Mouse (Mus musculus) heart, embryonic 11.5 days (tissue): ENCODE results near the gene Tbx19. TPM values are rescaled to one million over a fixed set of nuclear protein-coding genes. Genes with fewer than 3 reads are reported as not detected.
A peak's percentile ranks its signal among the peaks of the same experiment; 100 is the strongest.

Source experiments
- ATAC-seq: fragments of 200-750 bp; cut with Nextera tagmentation; replicated peaks from 2 replicates; pipeline ENCODE4 v1.8.0; 2017; ENCODE audit warnings: moderate library complexity; ENCODE audit not compliant: insufficient number of reproducible peaks, low FRiP score, low TSS enrichment
- H3K27ac ChIP-seq: fragments of 300-500 bp; sonication (generic); 2 replicates; pipeline ENCODE4 v1.5.1; 2014; ENCODE audit warnings: mild to moderate bottlenecking, low read depth, low read length
- H3K27me3 ChIP-seq: fragments of 300-500 bp; sonication (generic); 2 replicates; pipeline ENCODE4 v1.6.1; 2014; ENCODE audit warnings: mild to moderate bottlenecking, low read length, mixed read lengths; ENCODE audit not compliant: control insufficient read depth, insufficient read depth
- H3K36me3 ChIP-seq: fragments of 300-500 bp; sonication (generic); 2 replicates; pipeline ENCODE4 v1.6.1; 2014; ENCODE audit warnings: mild to moderate bottlenecking, low read length, moderate library complexity, mixed read lengths; ENCODE audit not compliant: control insufficient read depth, insufficient read depth
- H3K4me1 ChIP-seq: fragments of 300-500 bp; sonication (generic); 2 replicates; pipeline ENCODE4 v1.6.1; 2014; ENCODE audit warnings: low read length; ENCODE audit not compliant: control insufficient read depth, insufficient read depth
- H3K4me2 ChIP-seq: fragments of 300-500 bp; sonication (generic); 2 replicates; pipeline ENCODE4 v1.6.1; 2014; ENCODE audit warnings: mild to moderate bottlenecking, moderate library complexity
- H3K4me3 ChIP-seq: fragments of 300-500 bp; sonication (generic); 2 replicates; pipeline ENCODE4 v1.5.1; 2014; ENCODE audit warnings: low read depth, low read length
- H3K9ac ChIP-seq: fragments of 300-500 bp; sonication (generic); 2 replicates; pipeline ENCODE4 v1.6.1; 2014; ENCODE audit warnings: mild to moderate bottlenecking, low read depth, low read length, moderate library complexity
- H3K9me3 ChIP-seq: fragments of 300-500 bp; sonication (generic); replicated peaks from 2 replicates; pipeline ENCODE4 v1.6.1; 2016; ENCODE audit warnings: low read length; ENCODE audit not compliant: control insufficient read depth
- WGBS: fragments of 180-500 bp; shearing (Covaris S2); extraction: QIAGEN DNeasy Blood & Tissue Kit; methylation state at CpG from one replicate; pipeline ENCODE4 v1.1.7; 2014; ENCODE audit not compliant: insufficient replicate concordance; 5-methylcytosine and 5-hydroxymethylcytosine counted together
- polyA plus RNA-seq: library from polyadenylated mRNA; unstranded; fragments of >200 nt; fragmentation: Nextera tagmentation; extraction: Ambion mirVana; gene quantifications from 2 replicates; pipeline ENCODE4 v1.2.1, GENCODE M21; 2014

Tbx19 gene
- polyA plus RNA-seq, 1 experiment from 2014 or later: not detected

DNA sequence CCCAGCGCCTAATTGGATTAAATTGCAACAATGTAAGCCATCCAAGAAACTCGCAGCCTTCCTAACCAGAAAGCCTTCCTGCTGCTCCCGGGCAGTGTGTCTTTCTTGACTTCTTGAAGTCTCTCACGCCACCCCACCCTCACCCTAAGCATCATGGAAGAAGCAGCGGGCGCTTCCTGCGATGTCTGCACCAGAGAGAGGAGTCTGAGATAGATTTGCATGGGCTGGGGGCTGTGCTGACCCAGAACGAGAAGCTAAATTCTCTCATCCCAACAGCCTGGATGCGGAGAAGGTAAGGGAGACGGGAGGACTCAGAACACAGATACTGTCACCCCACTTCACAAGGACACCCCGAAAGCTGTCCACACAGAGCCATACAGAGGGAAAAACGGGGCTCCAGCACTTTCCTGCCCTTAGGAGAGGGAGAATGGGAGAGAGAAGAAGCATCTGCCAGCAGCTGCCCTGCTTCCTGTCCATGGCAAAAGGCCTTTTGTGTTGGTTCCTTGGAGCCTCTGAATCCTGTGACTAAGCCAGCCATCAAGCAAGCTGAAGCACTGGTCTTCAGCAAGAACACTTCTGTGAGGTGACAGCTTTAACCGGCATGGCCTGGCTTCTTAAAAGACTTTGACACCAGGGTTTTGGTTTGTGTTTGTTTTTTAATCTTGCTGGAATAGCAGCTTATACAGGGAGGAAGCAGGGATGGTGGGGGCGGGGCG lies 41.4 kb downstream of the Tbx19 start:
- Histone ChIP-seq H3K36me3 (no peaks in the 10 kb centered on the region), H3K9ac (peak overlapping the region; percentile 28; the same call in 1 of the 2 replicates), H3K27ac (peak overlapping the region; percentile 82), H3K4me3 (no peak overlapping the region), H3K27me3 (no peaks in the 10 kb centered on the region), H3K4me1 (peaks cover 25% of the 10 kb centered on the region), H3K4me2 (peak overlapping the region; percentile 48), H3K9me3 (no peaks in the 10 kb centered on the region)
- no peak for ATAC-seq
- WGBS: 62% methylated on average over 15 of the region's 15 CpGs

DNA sequence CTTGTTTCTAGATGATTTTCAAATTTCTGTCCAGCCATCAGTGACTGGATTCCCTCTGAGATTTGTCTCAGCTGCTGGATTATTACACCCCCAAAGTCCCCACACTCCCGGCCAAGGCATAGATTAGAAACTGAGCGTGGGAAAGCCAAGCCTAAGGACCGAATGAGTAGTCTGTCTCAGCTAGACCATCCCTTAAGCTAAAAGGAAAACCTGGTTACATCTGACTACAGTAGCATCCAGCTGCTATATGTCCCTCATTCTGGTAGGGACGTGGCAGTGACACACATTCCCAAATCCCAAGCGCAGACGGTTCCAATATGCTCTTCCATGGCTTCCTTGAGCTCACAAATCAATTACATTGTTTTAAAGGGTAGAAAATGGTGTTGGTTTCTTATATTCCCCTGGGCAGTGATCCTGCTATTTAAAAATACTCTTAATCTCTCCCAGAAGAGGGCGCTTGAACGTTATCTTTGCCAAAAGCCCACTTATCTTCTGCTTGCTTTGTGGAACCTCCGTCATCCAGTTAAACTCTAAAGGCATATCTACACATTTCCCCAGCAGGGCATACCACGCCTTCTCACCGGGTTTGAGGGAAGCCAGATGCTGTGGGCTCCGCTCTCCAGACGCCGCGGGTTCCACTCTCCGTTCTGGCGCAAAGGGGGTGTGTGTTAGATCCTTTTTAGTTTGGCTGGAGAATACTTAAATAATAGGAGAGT lies 46.0 kb downstream of the Tbx19 start:
- peak; percentile 79 for ATAC-seq
- Histone ChIP-seq H3K4me3 (peak overlapping the region; percentile 16; the same call in 1 of the 2 replicates), H3K9me3 (no peaks in the 10 kb centered on the region), H3K36me3 (no peaks in the 10 kb centered on the region), H3K4me1 (peaks cover 41% of the 10 kb centered on the region), H3K4me2 (peak overlapping the region; percentile 59), H3K9ac (peak overlapping the region; percentile 76), H3K27me3 (no peaks in the 10 kb centered on the region), H3K27ac (peak overlapping the region; percentile 93)
- 8% methylated on average over 17 of the region's 17 CpGs for WGBS

DNA sequence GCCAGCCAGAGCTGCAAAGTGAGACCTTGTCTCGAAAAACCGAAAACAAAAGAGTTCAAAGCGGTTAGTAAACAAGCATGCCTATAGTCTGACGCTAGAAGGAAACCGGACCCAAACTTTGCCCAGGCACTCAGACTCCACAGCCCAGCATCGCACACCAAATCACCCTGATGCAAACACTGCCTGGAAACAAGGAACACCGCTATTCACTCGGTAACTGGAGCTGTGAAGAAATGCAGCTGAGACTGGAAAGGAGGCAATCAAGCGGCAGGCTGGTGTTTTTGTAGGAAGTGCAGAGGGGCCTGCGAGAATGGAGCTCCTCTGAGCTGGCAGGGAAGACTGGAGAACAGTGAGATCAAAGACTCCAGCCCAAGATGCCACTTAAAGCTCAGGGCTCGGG lies 46.9 kb downstream of the Tbx19 start:
- H3K9ac ChIP-seq: peak overlapping the region; percentile 76

DNA sequence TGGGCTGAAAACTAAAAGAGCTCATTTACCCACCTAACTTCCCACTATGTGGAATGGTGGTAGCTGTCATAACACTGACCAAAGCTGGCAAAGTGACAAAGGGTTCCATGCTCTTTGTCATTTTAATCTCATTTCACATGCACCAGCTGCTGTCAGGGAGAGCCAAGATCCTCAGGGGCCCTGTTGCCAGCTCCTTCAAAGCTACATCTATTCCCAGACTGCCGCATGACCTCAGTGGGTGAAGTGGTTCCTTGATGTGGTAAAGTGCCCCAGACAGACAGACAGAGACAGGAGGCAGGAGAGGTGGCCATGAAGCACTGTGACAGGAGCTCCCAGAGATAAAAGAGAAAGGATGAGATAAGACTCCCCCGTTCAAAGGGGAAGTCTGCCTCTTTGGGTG lies 49.9 kb downstream of the Tbx19 start:
- WGBS: 7% methylated on average over 2 of the region's 2 CpGs
- Histone ChIP-seq H3K27me3 (no peaks in the 10 kb centered on the region), H3K9me3 (no peaks in the 10 kb centered on the region), H3K4me3 (no peak overlapping the region), H3K36me3 (no peaks in the 10 kb centered on the region), H3K4me2 (no peak overlapping the region), H3K27ac (peak overlapping the region; percentile 73), H3K9ac (no peak overlapping the region), H3K4me1 (peaks cover 49% of the 10 kb centered on the region)
- peak; percentile 55 for ATAC-seq

More for the DNA sequence above, 46.9 kb downstream of the Tbx19 start:
- 27% methylated on average over 11 of the region's 11 CpGs for WGBS
- Histone ChIP-seq H3K4me3 (no peak overlapping the region), H3K4me1 (peaks cover 42% of the 10 kb centered on the region), H3K4me2 (peak overlapping the region; percentile 55), H3K9me3 (no peaks in the 10 kb centered on the region), H3K27ac (peak overlapping the region; percentile 93), H3K27me3 (no peaks in the 10 kb centered on the region), H3K36me3 (no peaks in the 10 kb centered on the region)
- ATAC-seq: no peak

DNA sequence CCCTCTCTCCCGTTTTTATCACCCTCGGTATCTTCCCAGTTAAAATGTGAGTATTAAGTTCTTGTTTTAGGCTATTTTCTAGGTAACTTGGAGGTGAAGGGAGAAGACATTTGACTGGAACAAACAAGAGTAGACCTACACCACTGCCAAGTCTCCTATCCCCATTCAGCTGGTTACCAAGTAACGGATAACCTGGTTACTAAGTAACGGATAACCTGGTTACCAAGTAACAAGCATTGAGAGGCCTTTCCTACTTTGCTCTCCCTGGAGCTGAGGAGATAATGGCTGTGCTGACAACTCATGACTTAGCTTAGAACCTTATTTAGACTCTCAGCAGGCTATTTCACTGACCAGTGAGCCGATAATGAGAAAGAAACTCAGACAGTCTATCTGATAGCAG lies 51.4 kb downstream of the Tbx19 start:
- H3K27ac ChIP-seq: peak overlapping the region; percentile 73
- H3K4me2 ChIP-seq: no peak overlapping the region
- no peaks in the 10 kb centered on the region for H3K36me3 ChIP-seq
- no peak overlapping the region for H3K4me3 ChIP-seq
- no peaks in the 10 kb centered on the region for H3K9me3 ChIP-seq
- no peak overlapping the region for H3K9ac ChIP-seq
- 40% methylated on average over 5 of the region's 5 CpGs for WGBS
- H3K27me3 ChIP-seq: no peaks in the 10 kb centered on the region
- ATAC-seq: no peak
- H3K4me1 ChIP-seq: peaks cover 53% of the 10 kb centered on the region

DNA sequence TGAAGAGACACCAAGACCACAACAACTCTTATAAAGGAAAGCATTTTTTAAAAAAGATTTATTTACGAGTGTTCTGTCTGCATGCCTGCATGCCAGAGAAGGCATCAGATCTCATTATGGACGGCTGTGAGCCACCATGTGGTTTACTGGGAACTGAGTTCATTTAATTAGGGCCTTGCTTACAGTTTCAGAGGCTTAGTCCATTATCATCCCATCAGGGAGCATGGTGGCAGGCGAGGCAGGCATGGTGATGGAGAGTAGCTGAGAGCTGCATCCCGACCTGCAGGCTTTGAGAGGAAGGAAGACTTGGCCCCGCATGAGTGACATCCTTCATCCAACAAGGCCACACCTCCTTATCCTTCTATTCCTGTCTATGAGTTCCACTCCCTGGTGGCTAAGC lies 52.1 kb downstream of the Tbx19 start:
- H3K27ac ChIP-seq: peak overlapping the region; percentile 73; the same call in 1 of the 2 replicates
- no peak for ATAC-seq
- no peak overlapping the region for H3K4me2 ChIP-seq
- 62% methylated on average over 5 of the region's 5 CpGs for WGBS
- no peak overlapping the region for H3K4me3 ChIP-seq
- H3K9ac ChIP-seq: no peak overlapping the region
- no peaks in the 10 kb centered on the region for H3K27me3 ChIP-seq
- H3K9me3 ChIP-seq: no peaks in the 10 kb centered on the region
- no peaks in the 10 kb centered on the region for H3K36me3 ChIP-seq
- H3K4me1 ChIP-seq: peaks cover 49% of the 10 kb centered on the region

DNA sequence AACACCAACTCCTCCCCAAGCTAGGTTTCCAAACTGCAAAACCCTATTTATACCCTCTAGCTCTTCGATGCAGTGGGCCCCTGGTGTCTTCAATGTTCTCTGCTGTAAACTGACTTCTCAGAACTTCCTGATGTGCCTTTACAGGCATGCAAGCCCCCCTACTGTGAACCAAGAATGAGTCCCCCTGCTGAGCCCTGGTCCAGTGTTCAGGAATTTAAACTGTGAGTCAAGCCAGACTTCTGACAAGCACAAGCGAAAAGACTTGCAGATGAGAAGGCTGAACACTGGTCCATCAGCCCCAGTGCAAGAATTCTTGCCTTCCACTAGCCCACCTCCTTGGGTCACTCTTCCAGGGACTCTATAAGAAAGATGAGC lies 54.6 kb downstream of the Tbx19 start:
- peak overlapping the region; percentile 82 for H3K27ac ChIP-seq

DNA sequence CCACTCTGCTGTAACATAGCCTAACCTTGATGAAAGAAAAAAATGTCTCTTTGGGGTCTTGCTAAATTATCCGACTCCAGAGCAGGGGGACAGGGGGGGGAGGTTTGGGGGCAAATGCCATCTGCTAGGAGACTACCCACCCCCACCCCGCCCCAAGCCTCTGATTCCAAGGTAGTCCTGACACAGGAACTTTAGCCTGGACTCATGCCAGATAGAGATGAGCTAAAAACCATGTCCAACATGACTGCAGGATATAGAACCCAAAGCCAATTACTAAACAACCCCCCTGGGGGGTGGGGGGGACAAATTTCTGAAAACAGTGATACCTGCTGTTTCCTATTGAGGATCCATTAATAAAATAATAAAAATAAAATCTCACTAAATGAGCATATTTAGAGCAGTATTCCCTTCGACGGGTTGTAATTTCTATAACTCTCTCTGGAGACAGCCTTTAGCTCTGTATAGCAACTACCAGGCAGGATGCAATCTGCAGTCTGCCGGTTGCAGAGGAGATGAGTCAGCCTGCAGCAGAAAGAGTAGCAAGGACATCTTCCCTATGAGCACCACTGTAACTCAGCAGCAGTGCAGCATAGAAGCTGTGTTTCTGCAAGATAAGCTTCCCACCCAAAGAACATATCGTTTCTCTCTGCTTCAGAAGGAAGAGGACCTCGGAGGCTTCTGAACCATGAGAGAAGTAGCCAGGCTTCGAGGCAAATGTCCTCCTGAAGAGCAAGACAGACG lies 55.1 kb downstream of the Tbx19 start:
- WGBS: 54% methylated on average over 9 of the region's 9 CpGs
- H3K4me2 ChIP-seq: peak overlapping the region; percentile 17
- no peak overlapping the region for H3K9ac ChIP-seq
- H3K27me3 ChIP-seq: no peaks in the 10 kb centered on the region
- H3K9me3 ChIP-seq: no peaks in the 10 kb centered on the region
- H3K36me3 ChIP-seq: no peaks in the 10 kb centered on the region
- peak; percentile 76; the same call in 1 of the 2 replicates for ATAC-seq
- H3K4me1 ChIP-seq: peaks cover 36% of the 10 kb centered on the region
- no peak overlapping the region for H3K4me3 ChIP-seq
- H3K27ac ChIP-seq: peak overlapping the region; percentile 82

More for the DNA sequence above, 54.6 kb downstream of the Tbx19 start:
- Histone ChIP-seq H3K4me1 (peaks cover 41% of the 10 kb centered on the region), H3K36me3 (no peaks in the 10 kb centered on the region), H3K4me2 (no peak overlapping the region), H3K27me3 (no peaks in the 10 kb centered on the region), H3K9ac (no peak overlapping the region), H3K4me3 (no peak overlapping the region), H3K9me3 (no peaks in the 10 kb centered on the region)
- no peak for ATAC-seq
- WGBS: 71% methylated on average over 2 of the region's 2 CpGs
